Mouse (Mus musculus) heart, embryonic 16.5 days (tissue): ENCODE measurements around the gene Prdm12. TPM values are rescaled to one million over a fixed set of nuclear protein-coding genes. Genes with fewer than 3 reads are reported as not detected.
"Not testable (repeated sequence)": the region's sequence is repeated elsewhere in the genome, so short reads cannot be mapped to it uniquely, and the experiment has no call there.

Source experiments
- ATAC-seq: fragments of 200-750 bp; cut with Nextera tagmentation; replicated peaks from 2 replicates; pipeline ENCODE4 v1.8.0; 2017; ENCODE audit warnings: moderate number of reproducible peaks; ENCODE audit not compliant: insufficient read depth, low FRiP score; ENCODE audit errors: extremely low read depth
- H3K27ac ChIP-seq: fragments of 300-500 bp; sonication (generic); 2 replicates; pipeline ENCODE4 v1.5.1; 2014; ENCODE audit warnings: mild to moderate bottlenecking, low read length, control low read depth, moderate library complexity
- H3K27me3 ChIP-seq: fragments of 300-500 bp; sonication (generic); 2 replicates; pipeline ENCODE4 v1.6.1; 2014; ENCODE audit warnings: low read length, mixed read lengths; ENCODE audit not compliant: control insufficient read depth, insufficient read depth
- H3K36me3 ChIP-seq: fragments of 300-500 bp; sonication (generic); 2 replicates; pipeline ENCODE4 v1.6.1; 2014; ENCODE audit not compliant: control insufficient read depth, insufficient read depth
- H3K4me1 ChIP-seq: fragments of 300-500 bp; sonication (generic); 2 replicates; pipeline ENCODE4 v1.6.1; 2014; ENCODE audit warnings: low read length, mixed read lengths; ENCODE audit not compliant: control insufficient read depth, insufficient read depth
- H3K4me2 ChIP-seq: fragments of 300-500 bp; sonication (generic); 2 replicates; pipeline ENCODE4 v1.6.1; 2014; ENCODE audit warnings: low read depth, mild to moderate bottlenecking, control low read depth, low read length
- H3K4me3 ChIP-seq: fragments of 300-500 bp; sonication (generic); 2 replicates; pipeline ENCODE4 v1.5.1; 2014; ENCODE audit warnings: mild to moderate bottlenecking, control low read depth, low read length
- H3K9ac ChIP-seq: fragments of 300-500 bp; sonication (generic); 2 replicates; pipeline ENCODE4 v1.6.1; 2014; ENCODE audit warnings: low read length, control low read depth
- H3K9me3 ChIP-seq: fragments of 300-500 bp; sonication (generic); replicated peaks from 2 replicates; pipeline ENCODE4 v1.6.1; 2016; ENCODE audit warnings: low read length; ENCODE audit not compliant: control insufficient read depth
- WGBS: fragments of 180-500 bp; shearing (Covaris S2); extraction: QIAGEN DNeasy Blood & Tissue Kit; methylation state at CpG from one replicate; pipeline ENCODE4 v1.1.7; 2014; 5-methylcytosine and 5-hydroxymethylcytosine counted together
- polyA plus RNA-seq: library from polyadenylated mRNA; unstranded; fragments of >200 nt; fragmentation: Nextera tagmentation; extraction: Ambion mirVana; gene quantifications from 2 replicates; pipeline ENCODE4 v1.2.1, GENCODE M21; 2015

The Prdm12 gene
- polyA plus RNA-seq, 1 experiment from 2014 or later = not detected

DNA sequence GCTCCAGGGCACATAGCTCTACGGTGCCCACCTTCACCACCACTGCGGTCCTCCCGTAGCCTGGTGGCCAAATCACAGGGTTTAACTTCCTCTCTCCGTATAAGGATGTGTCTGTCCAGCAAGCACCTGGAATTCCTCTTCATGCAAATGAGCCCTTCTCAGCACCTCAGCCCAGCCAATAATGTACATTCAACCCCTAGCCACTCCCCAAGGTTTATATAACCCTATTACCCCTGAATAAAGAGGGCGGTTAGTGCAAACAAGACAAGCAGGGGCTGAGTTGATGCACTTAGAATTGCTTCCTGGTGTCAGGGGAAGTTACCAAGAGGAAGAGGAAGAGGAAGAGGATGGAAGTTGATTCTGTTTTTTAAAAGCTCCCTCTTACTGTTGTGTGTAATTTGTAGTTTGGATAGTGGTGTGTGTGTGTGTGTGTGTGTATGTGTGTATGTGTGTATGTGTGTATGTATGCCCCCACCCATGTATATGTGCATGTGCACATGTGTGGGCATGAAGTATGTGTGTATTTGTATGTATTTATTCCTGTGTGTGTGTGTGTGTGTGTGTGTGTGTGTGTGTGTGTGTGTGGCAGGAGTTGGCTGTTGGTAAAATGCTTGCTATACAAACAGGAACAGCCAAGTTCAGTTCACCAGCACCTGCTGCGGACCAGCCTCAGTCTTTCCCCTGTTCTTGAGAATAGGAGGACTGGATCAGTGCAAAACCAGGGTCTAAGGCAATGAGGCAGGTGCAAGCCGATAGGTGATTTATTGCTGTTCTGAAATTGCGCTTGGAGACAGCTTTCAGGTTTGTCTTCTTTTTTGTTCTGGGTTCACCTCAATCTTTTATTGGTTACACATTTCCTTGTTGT is 23.3 kb downstream of the Prdm12 start:
- no peak overlapping the region for H3K4me3 ChIP-seq
- 56% methylated on average over 8 of the region's 8 CpGs for WGBS
- no peak overlapping the region for H3K4me2 ChIP-seq
- ATAC-seq = no peak
- no peak overlapping the region for H3K27ac ChIP-seq
- H3K36me3 ChIP-seq = no peaks in the 10 kb centered on the region
- H3K27me3 ChIP-seq = peaks cover 2% of the 10 kb centered on the region; the same call in 1 of the 2 replicates
- H3K9me3 ChIP-seq = peaks cover 4% of the 10 kb centered on the region; the same call in 1 of the 2 replicates
- H3K9ac ChIP-seq = no peak overlapping the region
- H3K4me1 ChIP-seq = no peaks in the 10 kb centered on the region

DNA sequence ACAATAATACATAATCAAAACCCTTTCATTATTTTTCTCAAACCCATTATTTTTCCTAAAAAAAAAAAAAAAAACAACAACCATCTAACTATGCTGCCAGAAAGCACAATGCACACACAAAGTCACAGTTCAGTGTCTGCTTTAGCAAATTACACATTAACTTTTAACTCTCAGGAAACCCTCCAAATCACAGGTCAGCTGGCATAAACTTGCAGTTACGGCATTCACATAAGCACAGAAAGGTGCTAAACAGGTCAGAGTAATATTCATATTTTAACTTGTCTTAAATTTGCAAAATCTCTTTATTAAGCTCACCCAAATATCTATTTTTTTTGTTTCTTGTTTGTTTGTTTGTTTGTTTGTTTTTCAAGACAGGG is 24.0 kb downstream of the Prdm12 start:
- Histone ChIP-seq H3K4me1 (no peaks in the 10 kb centered on the region), H3K27ac (no peak overlapping the region), H3K27me3 (peaks cover 2% of the 10 kb centered on the region; the same call in 1 of the 2 replicates), H3K36me3 (no peaks in the 10 kb centered on the region), H3K4me2 (no peak overlapping the region), H3K9me3 (peaks cover 4% of the 10 kb centered on the region; the same call in 1 of the 2 replicates), H3K4me3 (no peak overlapping the region), H3K9ac (no peak overlapping the region)
- no peak for ATAC-seq
- 90% methylated on average over 1 of the region's 1 CpGs for WGBS

DNA sequence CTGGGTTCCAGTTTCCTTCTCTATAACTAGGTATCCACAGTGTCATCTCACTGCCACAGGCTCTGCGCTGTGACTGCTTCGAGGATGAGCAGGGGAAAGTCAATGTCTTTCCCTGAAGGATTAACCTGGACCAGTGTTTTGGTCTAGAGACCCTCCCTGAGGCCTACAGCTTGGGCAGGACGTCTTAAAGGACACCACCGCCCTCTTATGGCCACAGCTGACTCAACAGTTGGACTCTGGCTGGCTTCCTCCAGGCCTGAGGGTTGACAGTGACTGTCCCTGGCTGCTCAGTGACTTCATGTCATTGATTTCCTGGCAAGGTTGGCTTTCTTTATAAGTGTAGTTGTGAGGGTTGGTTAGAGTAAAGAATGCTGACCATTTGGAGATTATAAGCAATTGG is 27.5 kb downstream of the Prdm12 start:
- H3K9me3 ChIP-seq = no peaks in the 10 kb centered on the region
- H3K36me3 ChIP-seq = no peaks in the 10 kb centered on the region
- peaks cover 5% of the 10 kb centered on the region; the same call in 1 of the 2 replicates for H3K4me1 ChIP-seq
- H3K4me2 ChIP-seq = no peak overlapping the region
- no peak overlapping the region for H3K27ac ChIP-seq
- ATAC-seq = no peak
- no peak overlapping the region for H3K4me3 ChIP-seq
- no peak overlapping the region for H3K9ac ChIP-seq
- peaks cover 2% of the 10 kb centered on the region; the same call in 1 of the 2 replicates for H3K27me3 ChIP-seq
- 34% methylated on average over 4 of the region's 4 CpGs for WGBS

DNA sequence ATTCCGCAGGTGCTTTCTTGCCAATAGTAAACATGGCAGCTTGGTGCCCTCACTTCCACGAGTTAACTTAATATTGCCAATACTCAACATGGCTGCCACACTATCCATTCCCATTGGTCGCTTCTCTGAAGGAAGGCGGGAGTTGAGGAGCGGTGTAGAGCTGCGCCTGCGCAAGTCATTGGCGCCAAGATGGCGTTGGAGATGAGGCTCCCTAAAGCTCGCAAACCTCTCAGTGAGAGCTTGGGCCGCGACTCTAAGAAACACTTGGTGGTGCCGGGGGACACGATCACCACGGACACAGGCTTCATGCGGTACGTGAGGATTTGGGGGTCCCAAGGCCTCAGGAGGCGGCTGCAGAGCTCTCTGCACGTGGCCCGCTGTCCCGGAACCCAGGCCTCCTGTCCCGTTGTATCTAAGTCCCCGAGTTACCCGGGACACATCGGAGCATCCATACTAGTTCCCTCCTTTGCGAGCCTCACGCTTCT is 30.8 kb downstream of the Prdm12 start, which contains the start of gene Exosc2:
Exosc2 (plus strand) TSS at position 165 of the 485 bp plus-strand sequence.
- Histone ChIP-seq H3K27ac (peak within 1 kb of the TSS; percentile 60; the same call in 1 of the 2 replicates), H3K27me3 (no peaks in the 10 kb centered on the region), H3K9ac (peak within 1 kb of the TSS; percentile 88), H3K4me3 (peak within 1 kb of the TSS; percentile 86), H3K4me1 (peaks cover 5% of the 10 kb centered on the region; the same call in 1 of the 2 replicates), H3K4me2 (peak within 1 kb of the TSS; percentile 95), H3K36me3 (peaks cover 17% of the 10 kb centered on the region), H3K9me3 (no peaks in the 10 kb centered on the region)
- ATAC-seq = peak; percentile 97
- under 1% methylated on average over 27 of the region's 27 CpGs for WGBS

DNA sequence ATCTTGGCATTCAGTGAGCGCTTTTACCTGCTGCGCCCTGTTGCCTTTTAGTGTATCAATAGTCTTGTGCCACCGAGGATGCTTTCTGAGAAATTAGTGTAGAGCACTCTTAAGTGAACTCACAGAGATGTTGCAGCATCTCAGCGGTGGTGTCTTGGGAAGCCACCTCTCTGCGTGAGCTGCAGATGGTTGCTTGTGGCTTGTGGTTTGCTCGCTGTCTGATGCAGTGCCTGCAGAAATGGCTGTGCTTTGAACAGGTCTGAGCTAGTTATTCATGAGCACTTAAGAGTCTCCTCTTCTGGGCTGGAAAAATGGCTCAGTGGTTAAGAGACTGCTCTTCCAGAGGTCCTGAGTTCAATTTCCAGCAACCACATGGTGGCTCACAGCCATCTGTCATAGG is 38.8 kb downstream of the Prdm12 start:
- 91% methylated on average over 6 of the region's 6 CpGs for WGBS
- Histone ChIP-seq H3K27ac (no peak overlapping the region), H3K36me3 (peaks cover 42% of the 10 kb centered on the region), H3K9me3 (no peaks in the 10 kb centered on the region), H3K27me3 (no peaks in the 10 kb centered on the region), H3K4me1 (no peaks in the 10 kb centered on the region), H3K4me3 (no peak overlapping the region), H3K4me2 (no peak overlapping the region), H3K9ac (no peak overlapping the region)
- no peak for ATAC-seq

DNA sequence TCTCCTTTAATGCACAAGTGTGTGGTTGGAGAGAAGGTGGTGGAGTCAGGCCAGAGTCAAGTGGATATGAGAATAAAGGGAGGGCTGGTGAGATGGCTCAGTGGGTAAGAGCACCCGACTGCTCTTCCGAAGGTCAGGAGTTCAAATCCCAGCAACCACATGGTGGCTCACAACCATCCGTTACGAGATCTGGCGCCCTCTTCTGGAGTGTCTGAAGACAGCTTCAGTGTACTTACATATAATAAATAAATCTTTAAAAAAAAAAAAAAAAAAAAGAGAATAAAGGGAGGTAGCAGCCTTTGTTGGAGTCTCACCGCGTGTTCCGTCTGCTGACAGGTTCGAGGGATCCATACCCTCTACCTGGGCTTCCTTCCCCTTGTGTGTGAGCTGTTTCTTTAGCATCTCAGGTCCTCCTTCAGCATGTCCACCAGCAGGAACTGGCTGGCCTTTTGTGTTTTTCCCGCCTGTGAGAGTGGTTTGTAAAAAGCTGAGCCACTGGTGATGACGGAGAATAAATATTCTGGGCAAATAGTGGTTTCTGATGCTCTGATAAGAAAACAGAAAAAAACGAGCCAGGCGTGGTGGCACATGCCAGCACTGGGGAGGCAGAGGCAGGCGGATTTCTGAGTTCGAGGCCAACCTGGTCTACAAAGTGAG is 41.3 kb downstream of the Prdm12 start:
- H3K4me3 ChIP-seq, H3K4me2 ChIP-seq, ATAC-seq, H3K4me1 ChIP-seq, H3K9ac ChIP-seq, H3K9me3 ChIP-seq, H3K27ac ChIP-seq, H3K27me3 ChIP-seq: not testable (repeated sequence)
- WGBS = 86% methylated on average over 15 of the region's 15 CpGs
- H3K36me3 ChIP-seq = peaks cover 25% of the 10 kb centered on the region

DNA sequence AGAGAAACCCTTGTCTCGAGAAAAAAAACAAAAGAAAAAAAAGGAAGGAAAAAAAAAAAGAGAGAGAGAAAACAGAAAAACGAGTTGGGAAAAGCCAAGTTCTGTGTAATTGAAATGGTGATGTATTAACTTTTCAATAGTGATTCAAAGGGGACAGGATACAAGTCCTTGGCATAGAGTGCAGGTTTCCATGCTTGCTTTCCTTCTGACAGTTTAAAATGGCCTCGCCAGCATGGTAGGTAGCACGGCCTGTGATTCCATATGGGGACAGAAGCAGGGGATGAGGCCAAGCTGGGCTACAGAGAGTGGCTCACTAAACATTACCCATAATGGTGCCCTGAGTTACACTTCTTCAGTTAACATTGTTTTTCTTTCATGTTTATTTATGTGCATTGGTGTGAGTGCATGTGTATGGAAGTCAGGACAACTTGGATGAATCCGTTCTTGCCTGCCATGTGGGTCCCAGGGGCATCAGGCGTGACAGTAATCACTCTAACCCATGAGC is 41.9 kb downstream of the Prdm12 start:
- Histone ChIP-seq H3K9me3 (no peaks in the 10 kb centered on the region), H3K27me3 (no peaks in the 10 kb centered on the region), H3K36me3 (peaks cover 19% of the 10 kb centered on the region), H3K4me1 (no peaks in the 10 kb centered on the region), H3K27ac (no peak overlapping the region), H3K9ac (no peak overlapping the region), H3K4me3 (no peak overlapping the region), H3K4me2 (no peak overlapping the region)
- ATAC-seq = no peak
- WGBS = 84% methylated on average over 6 of the region's 6 CpGs

DNA sequence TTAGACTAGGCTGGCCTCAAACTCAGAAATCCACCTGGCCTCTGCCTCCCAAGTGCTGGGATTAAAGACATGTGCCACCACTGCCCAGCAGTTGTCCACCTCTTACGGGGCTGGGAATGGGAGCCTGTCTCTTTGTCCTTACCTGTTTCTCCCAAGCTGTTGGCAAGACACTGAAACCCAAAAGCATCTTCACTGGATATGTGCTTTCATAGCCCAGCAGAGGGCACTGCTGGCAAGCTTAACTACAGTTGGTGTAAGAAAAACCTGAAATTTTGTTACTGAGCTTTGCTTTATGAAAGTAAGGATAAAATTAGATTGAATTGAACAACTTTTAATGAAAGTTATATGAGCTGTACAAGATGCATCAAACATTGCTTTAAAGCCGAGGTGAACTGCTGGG is 43.8 kb downstream of the Prdm12 start:
- Histone ChIP-seq H3K4me1 (peaks cover 5% of the 10 kb centered on the region), H3K27me3 (no peaks in the 10 kb centered on the region), H3K27ac (no peak overlapping the region), H3K9me3 (no peaks in the 10 kb centered on the region), H3K36me3 (peaks cover 9% of the 10 kb centered on the region), H3K9ac (no peak overlapping the region), H3K4me3 (no peak overlapping the region), H3K4me2 (no peak overlapping the region)
- no peak for ATAC-seq
- WGBS = 19% methylated on average over 2 of the region's 2 CpGs
